Mouse (Mus musculus) forebrain, embryonic 11.5 days (tissue): Measurements from ENCODE around the gene Fam207a. TPM values are rescaled to one million over a fixed set of nuclear protein-coding genes. Genes with fewer than 3 reads are reported as not detected.

ENCODE experiments used
- ATAC-seq: fragments of 200-750 bp; cut with Nextera tagmentation; replicated peaks from 2 replicates; pipeline ENCODE4 v1.8.0; 2017; ENCODE audit warnings: moderate TSS enrichment; ENCODE audit not compliant: low FRiP score
- DNase-seq: peaks from one replicate; pipeline ENCODE4 v3.0.0-alpha.2; 2017; ENCODE audit warnings: low spot score
- H3K27ac ChIP-seq: fragments of 300-500 bp; sonication (generic); 2 replicates; pipeline ENCODE4 v1.5.1; 2014; ENCODE audit warnings: low read depth, low read length
- H3K27me3 ChIP-seq: fragments of 300-500 bp; sonication (generic); 2 replicates; pipeline ENCODE4 v1.6.1; 2014; ENCODE audit warnings: mild to moderate bottlenecking, low read length, mixed read lengths; ENCODE audit not compliant: control insufficient read depth, insufficient read depth
- H3K36me3 ChIP-seq: fragments of 300-500 bp; sonication (generic); 2 replicates; pipeline ENCODE4 v1.6.1; 2014; ENCODE audit warnings: mild to moderate bottlenecking, low read length, moderate library complexity, mixed read lengths; ENCODE audit not compliant: control insufficient read depth, insufficient read depth
- H3K4me1 ChIP-seq: fragments of 300-500 bp; sonication (generic); replicated peaks from 2 replicates; pipeline ENCODE4 v1.6.1; 2014; ENCODE audit warnings: low read length, mixed read lengths; ENCODE audit not compliant: control insufficient read depth, insufficient read depth
- H3K4me2 ChIP-seq: fragments of 300-500 bp; sonication (generic); 2 replicates; pipeline ENCODE4 v1.6.1; 2014; ENCODE audit warnings: low read depth, mild to moderate bottlenecking, low read length, moderate library complexity, mixed read lengths; ENCODE audit not compliant: severe bottlenecking
- H3K4me3 ChIP-seq: fragments of 300-500 bp; sonication (generic); 2 replicates; pipeline ENCODE4 v1.5.1; 2014; ENCODE audit warnings: low read depth, low read length
- H3K9ac ChIP-seq: fragments of 300-500 bp; sonication (generic); 2 replicates; pipeline ENCODE4 v1.6.1; 2014; ENCODE audit warnings: low read length
- H3K9me3 ChIP-seq: fragments of 300-500 bp; sonication (generic); 2 replicates; pipeline ENCODE4 v1.6.1; 2016; ENCODE audit warnings: low read length, mixed read lengths; ENCODE audit not compliant: control insufficient read depth
- WGBS: fragments of 180-500 bp; shearing (Covaris S2); extraction: QIAGEN DNeasy Blood & Tissue Kit; methylation state at CpG from one replicate; pipeline ENCODE4 v1.1.7; 2014; 5-methylcytosine and 5-hydroxymethylcytosine counted together
- polyA plus RNA-seq: library from polyadenylated mRNA; unstranded; fragments of >200 nt; fragmentation: Nextera tagmentation; extraction: Ambion mirVana; gene quantifications from 2 replicates; pipeline ENCODE4 v1.2.1, GENCODE M21; 2014

Gene Fam207a
- polyA plus RNA-seq, 1 experiment from 2014 or later = 40.6 TPM

DNA sequence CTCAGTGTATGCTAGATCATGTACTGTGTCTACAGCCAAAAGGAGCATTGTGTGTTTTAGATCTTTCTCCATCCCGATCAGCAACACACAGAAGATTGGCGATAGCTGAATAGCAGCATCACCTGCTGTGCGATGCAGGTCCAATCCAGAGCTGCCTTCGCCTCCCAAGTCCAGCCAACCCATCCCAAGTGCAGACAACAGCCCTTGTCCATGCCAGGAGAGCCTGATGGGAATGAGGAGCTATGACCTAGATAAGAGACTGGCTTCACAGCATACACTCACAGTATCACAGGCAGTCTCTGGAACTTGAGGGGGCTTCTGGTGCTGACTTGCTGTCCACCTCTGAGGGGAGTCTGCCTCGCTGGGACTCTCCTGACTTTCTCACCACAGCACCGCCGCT, 67.4 kb downstream of the Fam207a start:
- Histone ChIP-seq H3K36me3 (no peaks in the 10 kb centered on the region), H3K4me1 (no peaks in the 10 kb centered on the region), H3K4me2 (no peak overlapping the region), H3K9me3 (no peaks in the 10 kb centered on the region; the same call in 1 of the 2 replicates), H3K4me3 (no peak overlapping the region), H3K9ac (no peak overlapping the region), H3K27me3 (no peaks in the 10 kb centered on the region), H3K27ac (no peak overlapping the region)
- 79% methylated on average over 7 of the region's 7 CpGs for WGBS
- no peak for ATAC-seq
- no peak for DNase-seq

DNA sequence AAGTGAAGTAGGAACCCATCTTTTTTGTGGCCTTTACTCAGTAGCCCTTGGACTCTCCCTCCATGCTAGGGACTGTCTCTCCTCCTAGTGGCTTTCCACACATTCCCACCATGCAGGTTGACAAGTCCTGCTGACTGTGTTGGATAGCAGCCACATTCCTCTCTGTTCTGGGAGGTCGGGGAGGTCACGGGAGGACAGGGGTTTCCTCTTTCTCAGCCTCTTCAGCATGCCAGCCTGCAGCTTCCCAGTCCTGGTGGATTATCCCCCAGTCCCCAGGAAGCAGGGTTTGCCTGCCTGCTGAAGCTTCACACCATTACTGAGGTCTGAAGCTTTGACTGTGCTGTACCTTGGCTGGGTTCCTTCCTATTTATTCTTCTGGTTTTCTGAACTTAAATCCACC, 67.8 kb downstream of the Fam207a start:
- H3K36me3 ChIP-seq = no peaks in the 10 kb centered on the region
- H3K9me3 ChIP-seq = no peaks in the 10 kb centered on the region; the same call in 1 of the 2 replicates
- WGBS = 23% methylated on average over 2 of the region's 2 CpGs
- H3K27me3 ChIP-seq = no peaks in the 10 kb centered on the region
- DNase-seq (no peak), ATAC-seq (no peak)
- no peaks in the 10 kb centered on the region for H3K4me1 ChIP-seq
- no peak overlapping the region for H3K9ac ChIP-seq
- H3K4me2 ChIP-seq = no peak overlapping the region
- no peak overlapping the region for H3K4me3 ChIP-seq
- H3K27ac ChIP-seq = no peak overlapping the region

DNA sequence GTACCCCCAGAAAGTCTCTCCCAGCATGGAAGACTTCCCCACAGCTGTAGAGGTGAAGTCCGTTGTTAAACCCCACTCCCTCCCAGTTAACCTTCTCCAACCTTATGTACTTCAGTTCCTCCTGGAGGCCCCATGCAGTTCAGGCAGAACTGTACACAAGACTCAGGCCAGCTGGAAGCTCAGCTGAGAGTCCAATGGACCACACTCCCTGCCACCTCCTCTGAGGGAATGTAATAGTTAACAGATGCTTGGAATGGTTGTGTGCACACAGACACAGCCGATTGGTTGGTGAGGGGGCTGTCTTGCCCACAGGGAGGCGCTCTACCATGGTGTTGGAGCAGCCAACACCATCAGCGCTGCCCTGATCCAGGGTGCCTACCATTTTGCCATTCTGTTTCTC, 73.3 kb downstream of the Fam207a start:
- ATAC-seq = no peak
- Histone ChIP-seq H3K4me1 (no peaks in the 10 kb centered on the region), H3K9ac (no peak overlapping the region), H3K36me3 (no peaks in the 10 kb centered on the region), H3K4me2 (no peak overlapping the region), H3K9me3 (no peaks in the 10 kb centered on the region; the same call in 1 of the 2 replicates), H3K27me3 (no peaks in the 10 kb centered on the region), H3K4me3 (no peak overlapping the region), H3K27ac (no peak overlapping the region)
- WGBS = 79% methylated on average over 4 of the region's 4 CpGs
- no peak for DNase-seq

DNA sequence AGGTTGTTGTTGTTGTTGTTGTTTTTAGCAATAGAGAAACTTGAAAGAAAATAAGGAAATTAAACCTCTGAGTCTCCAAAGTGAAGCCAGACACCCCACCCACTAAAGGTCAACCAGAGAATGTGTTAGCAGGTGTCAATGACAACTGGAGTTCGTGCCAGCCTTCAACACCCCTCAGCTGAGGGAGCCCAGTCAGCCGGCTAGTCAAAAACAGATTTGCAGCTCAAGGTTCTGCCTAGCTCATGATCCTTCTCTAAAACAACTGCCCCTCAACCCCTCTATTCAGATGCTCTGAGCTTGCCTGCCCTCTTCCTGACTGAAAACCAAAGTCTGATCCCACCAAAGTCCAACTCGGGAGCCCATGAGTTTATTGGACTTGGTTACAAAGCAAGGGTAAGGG, 73.8 kb downstream of the Fam207a start:
- ATAC-seq = no peak
- Histone ChIP-seq H3K36me3 (no peaks in the 10 kb centered on the region), H3K9me3 (no peaks in the 10 kb centered on the region; the same call in 1 of the 2 replicates), H3K4me1 (no peaks in the 10 kb centered on the region), H3K9ac (no peak overlapping the region), H3K27ac (no peak overlapping the region), H3K27me3 (no peaks in the 10 kb centered on the region), H3K4me3 (no peak overlapping the region), H3K4me2 (no peak overlapping the region)
- no peak for DNase-seq
- WGBS = 86% methylated on average over 3 of the region's 3 CpGs

DNA sequence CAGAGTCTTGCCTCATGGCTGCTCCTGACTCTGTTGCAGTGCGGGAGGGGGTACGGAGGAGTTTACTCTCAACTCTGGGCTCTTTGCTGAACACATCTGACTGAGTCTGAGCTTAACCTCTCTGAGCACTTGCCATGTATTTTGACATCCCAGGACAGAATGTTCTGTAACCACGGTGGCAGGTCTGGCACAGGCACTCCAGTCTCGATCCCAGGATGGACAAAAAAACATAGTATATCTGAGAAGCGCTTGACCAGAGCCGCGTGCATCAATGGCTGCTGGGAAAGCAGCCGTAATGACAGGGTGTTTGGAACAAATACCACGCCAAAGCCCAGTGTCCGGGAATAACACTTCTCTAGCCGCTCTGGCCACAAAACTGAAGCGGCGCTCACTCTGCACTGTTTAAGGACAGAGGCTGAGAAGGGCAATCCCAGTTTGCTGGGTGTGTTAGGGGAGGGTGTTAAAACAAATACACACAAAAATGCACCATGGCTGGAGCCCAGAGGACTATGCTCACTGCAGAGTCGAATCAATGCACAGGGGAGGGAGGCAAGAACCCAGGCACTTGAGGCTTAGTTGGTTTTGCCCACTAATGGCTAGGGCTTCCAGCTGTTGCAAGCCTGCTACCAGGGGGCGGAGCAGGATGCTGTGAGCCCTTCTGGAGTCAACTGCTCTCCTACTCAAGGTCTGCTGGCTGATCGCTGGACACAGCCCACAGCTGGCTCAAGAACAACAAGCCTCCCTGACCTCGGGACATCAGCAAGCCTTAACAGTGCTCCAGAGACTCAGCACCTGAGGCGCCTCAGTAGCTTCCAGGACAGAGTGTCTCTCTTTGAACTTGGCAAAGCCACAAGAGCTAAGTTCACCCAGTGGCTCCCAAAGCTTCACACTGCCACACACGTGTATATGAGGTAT, 74.5 kb downstream of the Fam207a start:
- no peak for DNase-seq
- H3K4me2 ChIP-seq = no peak overlapping the region
- no peaks in the 10 kb centered on the region for H3K4me1 ChIP-seq
- ATAC-seq = no peak
- no peak overlapping the region for H3K4me3 ChIP-seq
- no peaks in the 10 kb centered on the region; the same call in 1 of the 2 replicates for H3K9me3 ChIP-seq
- WGBS = 71% methylated on average over 19 of the region's 19 CpGs
- H3K36me3 ChIP-seq = no peaks in the 10 kb centered on the region
- no peaks in the 10 kb centered on the region for H3K27me3 ChIP-seq
- no peak overlapping the region for H3K27ac ChIP-seq
- no peak overlapping the region for H3K9ac ChIP-seq

DNA sequence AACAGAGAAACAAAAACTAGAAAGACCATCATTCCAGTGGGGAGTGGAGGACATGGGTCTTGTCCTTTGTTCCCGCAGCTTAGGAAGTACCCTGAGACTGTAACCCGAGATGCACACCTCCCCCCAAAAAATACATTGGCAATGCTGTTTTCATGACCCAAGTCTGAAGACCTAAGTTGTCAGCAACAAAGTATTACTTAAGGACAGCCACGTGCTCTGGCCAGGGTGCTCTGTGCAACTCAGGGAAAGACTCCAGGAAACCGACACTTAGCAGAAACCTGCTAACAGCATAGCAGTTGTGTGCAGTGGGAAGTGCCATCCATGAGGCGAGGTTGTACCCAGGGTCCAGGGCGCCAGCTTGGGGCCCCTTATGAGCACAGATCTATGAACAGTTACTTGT, 75.3 kb downstream of the Fam207a start:
- H3K4me2 ChIP-seq = no peak overlapping the region
- no peaks in the 10 kb centered on the region for H3K4me1 ChIP-seq
- H3K27ac ChIP-seq = no peak overlapping the region
- no peaks in the 10 kb centered on the region; the same call in 1 of the 2 replicates for H3K9me3 ChIP-seq
- no peak overlapping the region for H3K4me3 ChIP-seq
- no peaks in the 10 kb centered on the region for H3K36me3 ChIP-seq
- no peak overlapping the region for H3K9ac ChIP-seq
- H3K27me3 ChIP-seq = no peaks in the 10 kb centered on the region
- DNase-seq = no peak
- no peak for ATAC-seq
- WGBS = 62% methylated on average over 6 of the region's 6 CpGs

DNA sequence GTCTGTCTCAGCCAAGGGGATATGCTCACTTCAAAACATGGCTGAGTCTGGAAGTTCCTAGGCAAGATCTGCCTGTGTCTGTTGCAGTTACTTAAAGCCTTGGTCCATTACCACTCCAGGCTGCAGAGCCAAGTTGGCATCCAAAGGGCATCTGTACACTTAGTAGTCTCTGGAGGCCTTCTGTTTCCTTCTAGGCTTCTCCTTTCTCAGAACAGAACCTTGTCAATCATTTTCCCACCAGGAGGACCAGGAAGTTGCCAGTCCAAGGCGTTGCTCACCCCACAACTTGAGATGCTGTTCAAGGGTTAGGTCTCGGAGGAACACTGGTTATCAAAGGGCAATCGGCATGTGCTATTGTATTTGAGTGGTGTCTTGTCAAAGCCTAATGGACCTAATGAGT, 76.6 kb downstream of the Fam207a start:
- Histone ChIP-seq H3K27ac (no peak overlapping the region), H3K36me3 (no peaks in the 10 kb centered on the region), H3K9ac (no peak overlapping the region), H3K9me3 (no peaks in the 10 kb centered on the region), H3K4me2 (no peak overlapping the region), H3K4me1 (peaks cover 5% of the 10 kb centered on the region; the same call in 1 of the 2 replicates), H3K27me3 (no peaks in the 10 kb centered on the region), H3K4me3 (no peak overlapping the region)
- WGBS = 86% methylated on average over 3 of the region's 3 CpGs
- DNase-seq (no peak), ATAC-seq (no peak)

DNA sequence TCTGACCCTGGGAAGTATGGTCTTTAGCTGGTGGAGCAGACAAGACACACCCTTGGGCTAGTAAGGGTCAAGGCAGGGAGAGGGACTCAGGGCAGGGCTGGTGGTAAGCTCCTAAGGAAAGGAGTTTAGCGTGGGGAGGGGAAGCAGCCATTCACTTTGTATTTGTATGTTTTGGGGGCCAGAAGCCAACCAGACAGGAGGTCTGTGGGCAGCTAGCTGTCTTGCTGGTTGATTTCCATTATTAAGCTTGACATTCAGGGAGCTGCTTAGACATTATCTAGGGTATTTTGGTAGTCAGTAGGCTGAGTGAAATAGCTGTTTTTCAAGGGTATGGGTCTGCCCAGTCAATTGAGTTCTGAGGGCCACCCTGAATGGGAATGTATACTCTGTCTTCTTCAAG, 77.6 kb downstream of the Fam207a start:
- DNase-seq (no peak), ATAC-seq (no peak)
- H3K9ac ChIP-seq = no peak overlapping the region
- no peak overlapping the region for H3K4me2 ChIP-seq
- H3K4me1 ChIP-seq = peaks cover 5% of the 10 kb centered on the region; the same call in 1 of the 2 replicates
- 69% methylated on average over 1 of the region's 1 CpGs for WGBS
- no peaks in the 10 kb centered on the region for H3K9me3 ChIP-seq
- H3K27ac ChIP-seq = no peak overlapping the region
- H3K36me3 ChIP-seq = no peaks in the 10 kb centered on the region
- H3K4me3 ChIP-seq = no peak overlapping the region
- no peaks in the 10 kb centered on the region for H3K27me3 ChIP-seq
